Mouse (Mus musculus): ENCODE data around the gene Maged2. TPM values are rescaled to one million over a fixed set of nuclear protein-coding genes. Genes with fewer than 3 reads are reported as not detected.
"Not testable (repeated sequence)": the region's sequence is repeated elsewhere in the genome, so short reads cannot be mapped to it uniquely, and the experiment has no call there.

The Maged2 gene
- total and polyA plus RNA-seq, 2 experiments: 4.8 to 8.4 TPM

DNA sequence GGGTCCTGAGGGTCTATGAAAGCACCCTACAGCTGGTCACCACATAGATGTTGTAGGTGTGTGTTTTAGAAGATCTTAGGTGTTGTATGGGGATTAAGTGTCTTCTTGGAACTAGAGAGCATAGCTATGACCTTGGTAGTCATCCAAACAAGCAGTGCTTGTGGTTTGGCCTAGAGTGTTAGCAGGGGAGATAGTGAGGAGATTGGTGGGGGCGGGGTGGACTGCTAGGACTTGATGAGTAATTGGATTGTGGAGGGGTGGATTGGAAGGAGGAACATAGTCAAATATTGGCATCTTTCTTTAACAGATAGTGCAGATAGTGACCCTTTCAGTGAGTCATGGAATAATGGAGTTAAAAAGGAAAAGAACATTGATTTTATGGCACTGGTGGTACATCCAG, 1.5 kb upstream of the Maged2 start:
- no peaks in the 10 kb centered on the region for H3K79me2 ChIP-seq (ENCODE audit: control insufficient read depth, insufficient read depth, low read length)
- DNase-seq (ENCODE audit: extremely low read depth, low read depth, low spot score): no peak
- TF ChIP-seq POLR2A (IDR thresholded peaks at IDR 0.05; ENCODE audit: extremely low read depth, insufficient read depth, low read length) (no peak), CTCF (IDR thresholded peaks at IDR 0.05; ENCODE audit: low read depth, low read length) (no peak)
- WGBS: 87% methylated on average over 1 of the region's 1 CpGs
- peaks cover 2% of the 10 kb centered on the region; the same call in 1 of the 2 replicates for H3K4me1 ChIP-seq (ENCODE audit: control insufficient read depth, insufficient read depth, low read length)
- no peak overlapping the region for H3K4me3 ChIP-seq (ENCODE audit: insufficient read depth, low read depth, low read length)
- no peak overlapping the region for H3K9ac ChIP-seq (ENCODE audit: low read depth, low read length)
- H3K27ac ChIP-seq (replicated peaks; ENCODE audit: insufficient read depth, low read depth, low read length): no peak overlapping the region
- no peaks in the 10 kb centered on the region for H3K27me3 ChIP-seq (ENCODE audit: control insufficient read depth, insufficient read depth, low read length)
- no peaks in the 10 kb centered on the region for H3K36me3 ChIP-seq (ENCODE audit: control insufficient read depth, insufficient read depth, low read length)

DNA sequence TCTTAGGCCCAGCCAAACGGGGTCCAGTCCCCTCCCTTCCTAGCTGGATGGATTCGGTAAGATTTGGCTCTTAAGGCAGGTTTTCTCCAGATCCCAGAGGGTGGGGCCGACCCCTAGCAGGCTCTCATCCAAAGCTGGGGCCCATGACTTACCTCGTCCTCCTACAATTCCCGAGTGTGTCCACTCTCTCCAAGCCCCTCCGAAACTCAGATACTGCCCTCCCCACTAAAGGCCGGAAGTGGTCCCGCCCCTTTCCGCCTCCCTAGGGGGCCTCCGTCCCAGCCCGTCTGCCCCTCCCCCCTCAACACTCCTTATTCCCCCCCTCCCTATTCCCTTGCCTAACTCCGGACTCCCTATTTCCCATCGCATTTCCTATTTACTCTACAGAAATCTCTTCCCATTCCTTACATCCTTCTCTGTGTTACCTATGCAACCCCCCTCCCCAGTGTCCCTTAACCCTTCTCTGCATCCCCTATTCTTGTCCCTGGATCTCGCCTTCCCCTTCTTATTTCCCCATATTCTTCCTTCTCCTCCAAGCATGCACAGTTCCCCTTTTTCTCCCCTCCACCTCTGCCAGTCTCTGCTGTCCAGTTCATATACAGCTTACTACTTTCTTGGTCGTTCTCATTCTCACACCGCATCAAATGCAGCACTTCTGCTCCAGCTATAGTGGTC, 544 bp downstream of the Maged2 start:
- Histone ChIP-seq H3K4me3 (ENCODE audit: insufficient read depth, low read depth, low read length) (peak overlapping the region; percentile 66), H3K27ac (replicated peaks; ENCODE audit: insufficient read depth, low read depth, low read length) (no peak overlapping the region), H3K27me3 (ENCODE audit: control insufficient read depth, insufficient read depth, low read length) (no peaks in the 10 kb centered on the region), H3K9ac (ENCODE audit: low read depth, low read length) (peak overlapping the region; percentile 54), H3K4me1 (ENCODE audit: control insufficient read depth, insufficient read depth, low read length) (peaks cover 2% of the 10 kb centered on the region; the same call in 1 of the 2 replicates), H3K36me3 (ENCODE audit: control insufficient read depth, insufficient read depth, low read length) (no peaks in the 10 kb centered on the region), H3K79me2 (ENCODE audit: control insufficient read depth, insufficient read depth, low read length) (no peaks in the 10 kb centered on the region)
- no peak for DNase-seq (ENCODE audit: extremely low read depth, low read depth, low spot score)
- TF ChIP-seq CTCF (IDR thresholded peaks at IDR 0.05; ENCODE audit: low read depth, low read length): no peak
- TF ChIP-seq POLR2A (IDR thresholded peaks at IDR 0.05; ENCODE audit: extremely low read depth, insufficient read depth, low read length): no peak
- WGBS: 3% methylated on average over 15 of the region's 16 CpGs

DNA sequence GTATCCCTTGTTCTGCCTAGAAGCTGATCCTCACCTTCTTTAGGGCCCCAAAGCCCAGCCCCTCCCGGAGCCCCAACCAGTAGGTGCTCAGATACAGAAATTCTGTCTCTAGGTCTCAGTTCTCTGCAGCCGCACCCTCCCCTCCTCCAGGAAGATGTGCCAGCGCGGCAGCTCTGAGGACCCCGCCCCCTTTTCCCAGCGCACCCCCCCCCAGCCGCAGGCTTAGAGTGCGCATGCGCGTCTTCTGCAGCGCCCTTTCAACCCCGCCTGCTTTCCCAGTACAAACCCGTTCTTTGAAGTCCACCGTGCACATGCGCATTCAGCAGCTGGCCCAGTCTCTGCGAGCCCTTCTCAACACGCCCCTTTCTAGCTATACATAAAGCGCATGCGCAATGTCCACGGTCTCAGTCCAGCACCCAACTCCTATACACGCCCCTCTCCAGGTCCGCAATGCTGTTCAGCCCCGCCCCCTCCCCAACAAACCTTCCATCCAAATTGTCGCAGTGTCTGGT, 1.3 kb downstream of the Maged2 start:
- no peak overlapping the region for H3K27ac ChIP-seq (replicated peaks; ENCODE audit: insufficient read depth, low read depth, low read length)
- H3K9ac ChIP-seq (ENCODE audit: low read depth, low read length): peak overlapping the region; percentile 54
- no peaks in the 10 kb centered on the region for H3K27me3 ChIP-seq (ENCODE audit: control insufficient read depth, insufficient read depth, low read length)
- H3K4me3 ChIP-seq (ENCODE audit: insufficient read depth, low read depth, low read length): peak overlapping the region; percentile 66
- TF ChIP-seq CTCF (IDR thresholded peaks at IDR 0.05; ENCODE audit: low read depth, low read length) (no peak), POLR2A (IDR thresholded peaks at IDR 0.05; ENCODE audit: extremely low read depth, insufficient read depth, low read length) (no peak)
- peak; percentile 75 for DNase-seq (ENCODE audit: extremely low read depth, low read depth, low spot score)
- under 1% methylated on average over 21 of the region's 24 CpGs for WGBS
- H3K36me3 ChIP-seq (ENCODE audit: control insufficient read depth, insufficient read depth, low read length): no peaks in the 10 kb centered on the region
- peaks cover 2% of the 10 kb centered on the region; the same call in 1 of the 2 replicates for H3K4me1 ChIP-seq (ENCODE audit: control insufficient read depth, insufficient read depth, low read length)
- H3K79me2 ChIP-seq (ENCODE audit: control insufficient read depth, insufficient read depth, low read length): no peaks in the 10 kb centered on the region

DNA sequence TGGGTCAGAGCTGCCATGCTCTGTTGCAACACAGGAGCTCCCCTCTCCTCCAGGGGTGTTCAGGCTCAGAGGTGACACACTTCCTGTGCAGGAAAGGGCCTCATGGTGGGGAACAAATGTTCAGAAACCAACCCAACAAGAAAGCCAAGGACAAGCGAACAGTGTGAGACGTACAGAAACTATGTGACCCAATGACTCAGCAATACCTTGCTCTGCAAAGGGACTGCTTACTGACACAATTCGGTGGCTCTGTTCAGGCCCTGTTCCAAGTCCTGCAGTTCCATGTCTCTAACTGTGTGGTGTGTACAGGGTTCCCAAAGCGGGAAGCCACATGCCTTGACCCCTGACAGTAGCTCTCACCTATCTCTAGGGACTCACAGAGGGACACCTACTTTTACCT, 13.2 kb downstream of the Maged2 start:
- not testable (repeated sequence) for H3K27ac ChIP-seq (replicated peaks; ENCODE audit: insufficient read depth, low read depth, low read length); H3K9ac ChIP-seq (ENCODE audit: low read depth, low read length); H3K79me2 ChIP-seq (ENCODE audit: control insufficient read depth, insufficient read depth, low read length); H3K27me3 ChIP-seq (ENCODE audit: control insufficient read depth, insufficient read depth, low read length); H3K4me3 ChIP-seq (ENCODE audit: insufficient read depth, low read depth, low read length); H3K4me1 ChIP-seq (ENCODE audit: control insufficient read depth, insufficient read depth, low read length); DNase-seq (ENCODE audit: extremely low read depth, low read depth, low spot score); H3K36me3 ChIP-seq (ENCODE audit: control insufficient read depth, insufficient read depth, low read length)
- 54% methylated on average over 2 of the region's 4 CpGs for WGBS

DNA sequence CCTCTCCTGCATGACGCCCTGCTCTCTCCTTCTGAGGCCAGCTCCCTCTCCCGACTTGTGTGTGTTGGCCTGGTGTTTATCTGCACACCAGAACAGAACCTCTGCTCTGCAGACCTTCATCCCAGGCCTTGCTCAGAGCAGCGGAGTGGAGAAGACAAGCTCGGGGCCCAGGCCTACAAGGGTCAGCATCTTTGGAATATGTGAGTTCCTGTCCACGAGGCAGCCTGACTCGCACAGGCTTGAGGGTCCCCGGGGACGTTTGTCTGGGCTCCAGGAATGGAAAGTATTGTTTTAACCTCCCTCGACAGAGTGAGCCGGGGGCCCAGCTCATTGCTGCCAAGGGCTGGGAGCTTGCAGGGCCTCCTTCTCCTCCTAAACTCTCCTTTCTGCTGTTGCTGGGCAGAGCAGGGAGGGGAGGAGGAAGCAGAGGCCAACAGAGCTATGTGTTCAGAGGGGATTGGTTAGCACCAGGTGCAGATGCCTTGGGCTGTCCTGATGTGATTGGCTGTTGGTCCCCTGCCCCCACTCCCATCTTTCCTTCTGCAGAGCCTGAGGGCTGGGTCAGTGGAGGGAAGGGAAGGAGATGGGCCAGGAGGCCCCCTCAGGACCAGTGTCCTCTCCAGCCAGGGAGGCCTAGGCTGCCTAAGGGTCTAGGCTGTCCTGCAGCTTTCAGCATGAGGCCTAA, 15.5 kb downstream of the Maged2 start:
- H3K9ac ChIP-seq (ENCODE audit: low read depth, low read length); DNase-seq (ENCODE audit: extremely low read depth, low read depth, low spot score); H3K36me3 ChIP-seq (ENCODE audit: control insufficient read depth, insufficient read depth, low read length); H3K27ac ChIP-seq (replicated peaks; ENCODE audit: insufficient read depth, low read depth, low read length); H3K4me3 ChIP-seq (ENCODE audit: insufficient read depth, low read depth, low read length); H3K27me3 ChIP-seq (ENCODE audit: control insufficient read depth, insufficient read depth, low read length); H3K79me2 ChIP-seq (ENCODE audit: control insufficient read depth, insufficient read depth, low read length); H3K4me1 ChIP-seq (ENCODE audit: control insufficient read depth, insufficient read depth, low read length): not testable (repeated sequence)
- WGBS: 89% methylated on average over 4 of the region's 10 CpGs

Other genes with a start within 250 kb of the Maged2 start
- 23.8 and 31.6 TPM in 2 replicates for gene Pfkfb1, start 226.1 kb downstream of the Maged2 start, total RNA-seq (2014; rRNA removed)
- 21.2 and 23.5 TPM in 2 replicates for gene Pfkfb1, start 226.1 kb downstream of the Maged2 start, polyA plus RNA-seq (2012; rRNA removed)
- 9.3 and 10.7 TPM in 2 replicates for gene Apex2, start 224.5 kb downstream of the Maged2 start, total RNA-seq (2014; rRNA removed)
- 5.6 and 5.7 TPM in 2 replicates for gene Apex2, start 224.5 kb downstream of the Maged2 start, polyA plus RNA-seq (2012; rRNA removed)
- gene Tro, start 156.8 kb downstream of the Maged2 start, total RNA-seq (2014; rRNA removed): under 0.01 and 0.20 TPM in 2 replicates
- 0.02 and 0.28 TPM in 2 replicates for gene Tro, start 156.8 kb downstream of the Maged2 start, polyA plus RNA-seq (2012; rRNA removed)
- 12.5 and 13.2 TPM in 2 replicates for gene Gnl3l, start 203.0 kb upstream of the Maged2 start, total RNA-seq (2014; rRNA removed)
- 4.1 and 4.3 TPM in 2 replicates for gene Gnl3l, start 203.0 kb upstream of the Maged2 start, polyA plus RNA-seq (2012; rRNA removed)
- 0.83 and 0.87 TPM in 2 replicates for gene Fgd1, start 231.8 kb upstream of the Maged2 start, total RNA-seq (2014; rRNA removed)
- 0.81 and 2.4 TPM in 2 replicates for gene Fgd1, start 231.8 kb upstream of the Maged2 start, polyA plus RNA-seq (2012; rRNA removed)

Data from liver, adult 2 months (tissue).